Mouse (Mus musculus) induced T-regulatory cell, adult 2 months (primary cell): ENCODE measurements at regions not wholly inside any gene's neighbourhood (a gene's known extent, or its start where the extent isn't known, plus 50 kb on each side); places are given as distances from the start of the nearest gene placed in this dataset.

Source experiments
- DNase-seq: peaks from one replicate; pipeline ENCODE4 v3.0.0-alpha.2; 2012; ENCODE audit warnings: low read depth

- no peak for DNase-seq
These were observed 286.1 kb upstream of the Id4 start for GRCm38 (mm10) chr13:47974756-47975515.

GRCm38 (mm10) chr13:47998495-47998894, 262.5 kb upstream of the Id4 start:
- no peak for DNase-seq

GRCm38 (mm10) chr13:47999399-47999798, 261.6 kb upstream of the Id4 start:
- no peak for DNase-seq

GRCm38 (mm10) chr13:48003126-48003525, 257.9 kb upstream of the Id4 start:
- DNase-seq = no peak

- DNase-seq = no peak
These were observed 247.7 kb upstream of the Id4 start for GRCm38 (mm10) chr13:48013336-48013750.

GRCm38 (mm10) chr13:48015296-48015695, 245.7 kb upstream of the Id4 start:
- no peak for DNase-seq

GRCm38 (mm10) chr13:48016051-48016450, 245.0 kb upstream of the Id4 start:
- no peak for DNase-seq

GRCm38 (mm10) chr13:48016606-48017005, 244.4 kb upstream of the Id4 start:
- no peak for DNase-seq

GRCm38 (mm10) chr13:48017649-48018048, 243.4 kb upstream of the Id4 start:
- DNase-seq = no peak

- DNase-seq = no peak
These were observed 242.4 kb upstream of the Id4 start for GRCm38 (mm10) chr13:48018606-48019005.

GRCm38 (mm10) chr13:48022958-48023615, 237.9 kb upstream of the Id4 start:
- DNase-seq = no peak

GRCm38 (mm10) chr13:48027775-48028489, 233.1 kb upstream of the Id4 start:
- no peak for DNase-seq

- DNase-seq = no peak
These were observed 229.5 kb upstream of the Id4 start for GRCm38 (mm10) chr13:48031491-48031890.

- no peak for DNase-seq
These were observed 218.9 kb upstream of the Id4 start for GRCm38 (mm10) chr13:48042172-48042571.

GRCm38 (mm10) chr13:48042572-48042971, 218.5 kb upstream of the Id4 start:
- DNase-seq = no peak

GRCm38 (mm10) chr13:48046201-48046750, 214.8 kb upstream of the Id4 start:
- DNase-seq = no peak

GRCm38 (mm10) chr13:48049796-48050195, 211.2 kb upstream of the Id4 start:
- DNase-seq = no peak

- DNase-seq = no peak
These were observed 186.4 kb upstream of the Id4 start for GRCm38 (mm10) chr13:48074630-48075029.

- DNase-seq = no peak
These were observed 185.7 kb upstream of the Id4 start for GRCm38 (mm10) chr13:48075315-48075714.

- no peak for DNase-seq
These were observed 182.8 kb upstream of the Id4 start for GRCm38 (mm10) chr13:48078214-48078613.

GRCm38 (mm10) chr13:48083294-48083693, 177.7 kb upstream of the Id4 start:
- DNase-seq = no peak

GRCm38 (mm10) chr13:48083807-48084206, 177.2 kb upstream of the Id4 start:
- DNase-seq = no peak
